Mouse (Mus musculus): Measurements from ENCODE around the gene Cmpk1. TPM values are rescaled to one million over a fixed set of nuclear protein-coding genes. Genes with fewer than 3 reads are reported as not detected.

The Cmpk1 gene
- polyA plus RNA-seq, 1 experiment: 17.7 TPM

- Histone ChIP-seq H3K27me3 (ENCODE audit: control insufficient read depth, insufficient read depth, low read length) (no peaks in the 10 kb centered on the region), H3K27ac (ENCODE audit: control insufficient read depth, insufficient read depth, low read length) (no peak overlapping the region), H3K36me3 (ENCODE audit: control insufficient read depth, insufficient read depth, low read length) (no peaks in the 10 kb centered on the region), H3K4me1 (replicated peaks; ENCODE audit: control insufficient read depth, insufficient read depth, low read length) (no peaks in the 10 kb centered on the region), H3K4me3 (ENCODE audit: control insufficient read depth, insufficient read depth, low read length) (no peak overlapping the region)
- DNase-seq: no peak
- 88% methylated on average over 3 of the region's 3 CpGs for WGBS
- TF ChIP-seq CTCF (IDR thresholded peaks at IDR 0.05; ENCODE audit: borderline replicate concordance, control insufficient read depth, extremely low read depth, insufficient read depth, low read length, poor library complexity): no peak
- no peak for TF ChIP-seq POLR2A (IDR thresholded peaks at IDR 0.05; ENCODE audit: control insufficient read depth, extremely low read depth, insufficient read depth, low read length, poor library complexity)
Observed at GRCm38 (mm10) chr4:114938248-114938647, 48.8 kb downstream of the Cmpk1 start.

GRCm38 (mm10) chr4:114937459-114938047 lies 49.5 kb downstream of the Cmpk1 start:
- Histone ChIP-seq H3K27ac (ENCODE audit: control insufficient read depth, insufficient read depth, low read length) (no peak overlapping the region), H3K4me1 (replicated peaks; ENCODE audit: control insufficient read depth, insufficient read depth, low read length) (no peaks in the 10 kb centered on the region), H3K36me3 (ENCODE audit: control insufficient read depth, insufficient read depth, low read length) (no peaks in the 10 kb centered on the region), H3K4me3 (ENCODE audit: control insufficient read depth, insufficient read depth, low read length) (no peak overlapping the region), H3K27me3 (ENCODE audit: control insufficient read depth, insufficient read depth, low read length) (no peaks in the 10 kb centered on the region)
- TF ChIP-seq POLR2A (IDR thresholded peaks at IDR 0.05; ENCODE audit: control insufficient read depth, extremely low read depth, insufficient read depth, low read length, poor library complexity): no peak
- no peak for TF ChIP-seq CTCF (IDR thresholded peaks at IDR 0.05; ENCODE audit: borderline replicate concordance, control insufficient read depth, extremely low read depth, insufficient read depth, low read length, poor library complexity)
- no peak for DNase-seq
- WGBS: 89% methylated on average over 4 of the region's 4 CpGs

DNA sequence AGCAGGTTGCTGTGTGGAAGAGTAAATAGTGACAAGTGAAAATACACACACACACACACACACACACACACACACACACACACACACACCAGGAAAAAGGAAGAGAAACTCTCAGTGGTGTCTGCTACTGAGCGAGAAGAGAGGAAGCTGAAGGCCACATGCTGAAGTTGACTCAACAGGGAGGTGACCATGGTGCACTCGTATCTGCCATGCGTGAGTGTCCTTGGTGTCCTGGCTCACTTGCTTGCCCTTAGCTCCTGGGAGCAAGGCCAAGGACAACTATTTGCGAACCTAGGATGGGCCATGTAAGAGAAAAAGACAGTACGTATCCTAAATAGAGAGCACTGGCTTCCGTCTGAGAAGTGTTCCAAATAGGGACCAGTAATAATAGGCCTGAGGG lies 52.9 kb downstream of the Cmpk1 start:
- TF ChIP-seq CTCF (IDR thresholded peaks at IDR 0.05; ENCODE audit: borderline replicate concordance, control insufficient read depth, extremely low read depth, insufficient read depth, low read length, poor library complexity) (no peak), POLR2A (IDR thresholded peaks at IDR 0.05; ENCODE audit: control insufficient read depth, extremely low read depth, insufficient read depth, low read length, poor library complexity) (no peak)
- no peak for DNase-seq
- no peak overlapping the region for H3K4me3 ChIP-seq (ENCODE audit: control insufficient read depth, insufficient read depth, low read length)
- H3K4me1 ChIP-seq (replicated peaks; ENCODE audit: control insufficient read depth, insufficient read depth, low read length): no peaks in the 10 kb centered on the region
- H3K27ac ChIP-seq (ENCODE audit: control insufficient read depth, insufficient read depth, low read length): no peak overlapping the region
- H3K27me3 ChIP-seq (ENCODE audit: control insufficient read depth, insufficient read depth, low read length): no peaks in the 10 kb centered on the region
- H3K36me3 ChIP-seq (ENCODE audit: control insufficient read depth, insufficient read depth, low read length): no peaks in the 10 kb centered on the region
- WGBS: 60% methylated on average over 6 of the region's 6 CpGs

- WGBS: 96% methylated on average over 4 of the region's 4 CpGs
- no peaks in the 10 kb centered on the region for H3K27me3 ChIP-seq (ENCODE audit: control insufficient read depth, insufficient read depth, low read length)
- no peak overlapping the region for H3K4me3 ChIP-seq (ENCODE audit: control insufficient read depth, insufficient read depth, low read length)
- no peaks in the 10 kb centered on the region for H3K36me3 ChIP-seq (ENCODE audit: control insufficient read depth, insufficient read depth, low read length)
- H3K4me1 ChIP-seq (replicated peaks; ENCODE audit: control insufficient read depth, insufficient read depth, low read length): no peaks in the 10 kb centered on the region
- no peak overlapping the region for H3K27ac ChIP-seq (ENCODE audit: control insufficient read depth, insufficient read depth, low read length)
- TF ChIP-seq CTCF (IDR thresholded peaks at IDR 0.05; ENCODE audit: borderline replicate concordance, control insufficient read depth, extremely low read depth, insufficient read depth, low read length, poor library complexity): no peak
- no peak for TF ChIP-seq POLR2A (IDR thresholded peaks at IDR 0.05; ENCODE audit: control insufficient read depth, extremely low read depth, insufficient read depth, low read length, poor library complexity)
- DNase-seq: no peak
Observed at GRCm38 (mm10) chr4:114932747-114933146, 54.3 kb downstream of the Cmpk1 start.

DNA sequence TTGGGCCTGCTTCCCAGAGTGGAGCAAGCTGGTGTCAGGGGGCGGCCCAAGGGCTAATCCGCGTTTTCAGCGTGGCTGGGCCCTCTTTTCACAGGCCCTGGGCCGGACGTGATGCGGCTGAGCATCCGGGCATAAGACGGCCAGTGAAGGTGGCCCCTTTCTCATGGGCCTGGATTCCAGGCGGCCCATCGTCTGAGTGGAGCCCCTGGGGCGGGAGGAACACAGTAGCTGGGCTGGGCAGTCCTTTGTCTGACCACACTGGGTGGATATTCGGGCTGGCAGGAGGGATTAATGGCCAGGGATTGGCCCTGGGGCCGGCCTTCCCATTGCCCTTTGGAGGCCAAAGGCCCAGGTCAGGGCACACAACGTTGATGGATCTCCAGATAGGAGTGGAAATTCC lies 57.9 kb downstream of the Cmpk1 start:
- DNase-seq: no peak
- no peaks in the 10 kb centered on the region for H3K36me3 ChIP-seq (ENCODE audit: control insufficient read depth, insufficient read depth, low read length)
- H3K27ac ChIP-seq (ENCODE audit: control insufficient read depth, insufficient read depth, low read length): no peak overlapping the region
- H3K27me3 ChIP-seq (ENCODE audit: control insufficient read depth, insufficient read depth, low read length): peaks cover 27% of the 10 kb centered on the region
- WGBS: 84% methylated on average over 15 of the region's 15 CpGs
- H3K4me3 ChIP-seq (ENCODE audit: control insufficient read depth, insufficient read depth, low read length): no peak overlapping the region
- H3K4me1 ChIP-seq (replicated peaks; ENCODE audit: control insufficient read depth, insufficient read depth, low read length): peaks cover 9% of the 10 kb centered on the region; the same call in 1 of the 2 replicates
- TF ChIP-seq CTCF (IDR thresholded peaks at IDR 0.05; ENCODE audit: borderline replicate concordance, control insufficient read depth, extremely low read depth, insufficient read depth, low read length, poor library complexity) (no peak), POLR2A (IDR thresholded peaks at IDR 0.05; ENCODE audit: control insufficient read depth, extremely low read depth, insufficient read depth, low read length, poor library complexity) (no peak)

DNA sequence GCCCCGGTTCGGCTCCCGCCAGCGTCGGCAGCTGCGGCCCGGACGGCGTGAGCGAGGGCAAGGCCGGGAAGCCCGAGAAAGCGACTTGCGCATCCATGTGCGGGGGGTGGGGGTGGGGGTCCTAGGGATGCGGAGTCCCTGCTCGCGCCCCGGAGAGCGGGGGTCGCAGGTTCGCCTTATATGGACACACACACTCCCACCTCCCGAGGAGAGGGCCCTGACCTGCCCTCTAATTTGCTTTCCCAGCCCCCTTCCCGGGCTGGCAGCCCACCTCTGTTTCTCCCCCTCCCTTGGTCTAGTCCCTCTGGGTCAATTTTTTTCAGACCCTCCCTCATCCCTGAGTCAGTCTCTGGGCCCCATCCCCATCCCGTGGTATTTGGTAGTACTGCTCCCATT lies 61.1 kb downstream of the Cmpk1 start, which contains the start of gene Foxe3:
TSS of gene Foxe3 (minus strand) at position 97 of the 396 bp plus-strand sequence.
- H3K36me3 ChIP-seq (ENCODE audit: control insufficient read depth, insufficient read depth, low read length): no peaks in the 10 kb centered on the region
- DNase-seq: no peak
- H3K4me1 ChIP-seq (replicated peaks; ENCODE audit: control insufficient read depth, insufficient read depth, low read length): peaks cover 9% of the 10 kb centered on the region; the same call in 1 of the 2 replicates
- H3K4me3 ChIP-seq (ENCODE audit: control insufficient read depth, insufficient read depth, low read length): peak within 1 kb of the TSS; percentile 1; the same call in 1 of the 2 replicates
- TF ChIP-seq CTCF (IDR thresholded peaks at IDR 0.05; ENCODE audit: borderline replicate concordance, control insufficient read depth, extremely low read depth, insufficient read depth, low read length, poor library complexity): no peak
- H3K27ac ChIP-seq (ENCODE audit: control insufficient read depth, insufficient read depth, low read length): no peak within 1 kb of the TSS
- H3K27me3 ChIP-seq (ENCODE audit: control insufficient read depth, insufficient read depth, low read length): peaks cover 32% of the 10 kb centered on the region
- WGBS: 8% methylated on average over 25 of the region's 25 CpGs
